Mouse (Mus musculus) midbrain, embryonic 12.5 days (tissue): ENCODE measurements around the gene Rassf6. TPM values are rescaled to one million over a fixed set of nuclear protein-coding genes. Genes with fewer than 3 reads are reported as not detected.

Experiments used
- ATAC-seq: fragments of 200-750 bp; cut with Nextera tagmentation; 2 replicates; pipeline ENCODE4 v1.8.0; 2017; ENCODE audit warnings: low read depth, moderate TSS enrichment, moderate library complexity; ENCODE audit not compliant: low FRiP score
- H3K27ac ChIP-seq: fragments of 300-500 bp; sonication (generic); replicated peaks from 2 replicates; pipeline ENCODE4 v1.5.1; 2016; ENCODE audit warnings: mild to moderate bottlenecking
- H3K27me3 ChIP-seq: fragments of 300-500 bp; sonication (generic); 2 replicates; pipeline ENCODE4 v1.6.1; 2016; ENCODE audit warnings: mild to moderate bottlenecking
- H3K36me3 ChIP-seq: fragments of 300-500 bp; sonication (generic); 2 replicates; pipeline ENCODE4 v1.6.1; 2016
- H3K4me1 ChIP-seq: fragments of 300-500 bp; sonication (generic); 2 replicates; pipeline ENCODE4 v1.6.1; 2016
- H3K4me2 ChIP-seq: fragments of 300-500 bp; sonication (generic); replicated peaks from 2 replicates; pipeline ENCODE4 v1.6.1; 2016; ENCODE audit warnings: mild to moderate bottlenecking, moderate library complexity
- H3K4me3 ChIP-seq: fragments of 300-500 bp; sonication (generic); 2 replicates; pipeline ENCODE4 v1.5.1; 2016; ENCODE audit warnings: mild to moderate bottlenecking
- H3K9ac ChIP-seq: fragments of 300-500 bp; sonication (generic); replicated peaks from 2 replicates; pipeline ENCODE4 v1.6.1; 2016; ENCODE audit warnings: mild to moderate bottlenecking, moderate library complexity
- H3K9me3 ChIP-seq: fragments of 300-500 bp; sonication (generic); 2 replicates; pipeline ENCODE4 v1.6.1; 2016; ENCODE audit warnings: mild to moderate bottlenecking
- WGBS: fragments of 180-500 bp; shearing (Covaris S2); methylation state at CpG from one replicate; pipeline ENCODE4 v1.1.7; 2016; 5-methylcytosine and 5-hydroxymethylcytosine counted together
- polyA plus RNA-seq: library from polyadenylated mRNA; unstranded; fragments of >200 nt; fragmentation: Nextera tagmentation; extraction: Ambion mirVana; gene quantifications from 2 replicates; pipeline ENCODE4 v1.2.1, GENCODE M21; 2016

Gene Rassf6
- polyA plus RNA-seq, 1 experiment from 2014 or later, result 0.29 TPM

DNA sequence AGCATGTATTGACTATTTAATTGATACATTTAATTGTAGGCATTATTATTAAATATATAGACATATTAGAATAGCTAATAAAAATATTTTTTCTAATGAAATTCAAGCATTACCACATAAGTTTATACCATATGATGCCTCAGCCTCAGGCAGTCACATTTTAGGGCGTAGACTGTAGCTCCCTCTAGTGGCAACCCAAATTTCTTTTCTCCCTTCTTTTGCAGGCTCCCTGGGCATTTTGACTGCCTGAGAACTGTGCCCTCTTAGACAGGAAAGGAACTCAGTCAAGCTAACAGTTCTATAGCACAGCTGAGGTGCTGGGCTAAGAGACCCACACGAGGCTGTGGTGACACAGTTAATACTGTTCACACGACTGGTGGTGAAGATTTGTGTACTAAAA, 12.3 kb upstream of the Rassf6 start:
- WGBS, result 8% methylated on average over 3 of the region's 3 CpGs
- ATAC-seq, result 0 out of 2 replicates have a peak, but pooled peaks have one; percentile 32
- Histone ChIP-seq H3K4me2 (no peak overlapping the region), H3K36me3 (no peaks in the 10 kb centered on the region), H3K27ac (no peak overlapping the region), H3K4me3 (no peak overlapping the region), H3K4me1 (no peaks in the 10 kb centered on the region), H3K9ac (no peak overlapping the region), H3K9me3 (no peaks in the 10 kb centered on the region), H3K27me3 (no peaks in the 10 kb centered on the region)

DNA sequence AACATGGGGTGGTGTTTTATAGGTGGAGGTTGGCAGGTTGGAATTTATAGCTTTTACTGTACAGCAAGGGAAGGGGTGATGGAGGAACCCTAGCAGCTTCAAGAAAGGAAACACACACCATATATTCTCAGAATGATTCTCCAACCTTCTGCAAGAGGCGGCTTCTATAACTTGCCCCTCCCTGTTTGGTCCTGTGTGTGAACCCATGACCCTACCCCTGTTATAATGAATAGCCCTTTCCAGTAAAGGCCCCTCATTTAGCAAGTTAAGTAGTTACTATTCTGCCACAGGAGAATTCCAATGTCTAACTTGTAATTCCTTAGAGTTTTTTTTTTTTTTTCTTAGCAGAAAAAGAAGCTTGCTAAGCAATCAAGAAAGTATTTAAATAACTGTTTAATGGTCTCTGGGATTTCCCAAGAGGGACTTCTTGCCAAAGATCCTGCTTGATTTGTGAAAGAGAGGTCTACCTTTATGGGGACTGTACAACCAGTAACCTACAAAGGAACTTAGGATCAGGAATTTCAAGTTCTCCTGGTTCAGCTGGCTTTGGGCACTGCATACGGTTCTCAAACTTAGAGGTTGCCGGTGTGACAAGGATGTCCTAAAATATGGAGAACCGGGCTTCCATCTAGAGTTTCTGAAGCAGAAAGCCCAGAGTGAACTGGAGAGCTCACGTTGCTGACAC, 10.2 kb upstream of the Rassf6 start:
- no peak overlapping the region for H3K9ac ChIP-seq
- no peak overlapping the region for H3K4me2 ChIP-seq
- no peaks in the 10 kb centered on the region for H3K36me3 ChIP-seq
- H3K4me1 ChIP-seq, result no peaks in the 10 kb centered on the region
- H3K27me3 ChIP-seq, result no peaks in the 10 kb centered on the region
- H3K27ac ChIP-seq, result no peak overlapping the region
- no peak overlapping the region for H3K4me3 ChIP-seq
- 84% methylated on average over 5 of the region's 5 CpGs for WGBS
- H3K9me3 ChIP-seq, result no peaks in the 10 kb centered on the region
- no peak for ATAC-seq

DNA sequence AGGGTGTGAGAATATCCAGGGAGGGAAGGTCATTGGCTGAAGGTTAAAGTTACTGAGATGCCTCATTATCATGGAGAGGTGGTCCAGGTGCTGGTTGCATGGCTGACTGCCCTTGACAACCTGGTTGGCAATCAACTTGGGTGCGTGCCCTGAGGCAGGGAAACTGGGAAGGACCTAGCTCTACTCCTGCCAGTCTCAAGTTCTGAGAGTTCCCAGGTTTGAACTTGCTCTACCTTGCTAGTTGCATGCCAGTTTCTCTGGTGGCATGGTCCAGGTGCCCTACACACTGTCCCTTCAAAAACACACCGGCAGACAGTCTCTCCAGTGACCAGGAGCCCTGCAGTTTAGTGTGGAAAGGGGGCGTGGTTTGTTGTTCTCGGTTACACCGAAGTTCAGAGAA, 7.0 kb upstream of the Rassf6 start:
- no peak for ATAC-seq
- H3K9ac ChIP-seq, result no peak overlapping the region
- H3K9me3 ChIP-seq, result no peaks in the 10 kb centered on the region
- H3K4me1 ChIP-seq, result no peaks in the 10 kb centered on the region
- no peaks in the 10 kb centered on the region for H3K27me3 ChIP-seq
- no peak overlapping the region for H3K27ac ChIP-seq
- H3K4me3 ChIP-seq, result no peak overlapping the region
- H3K36me3 ChIP-seq, result no peaks in the 10 kb centered on the region
- no peak overlapping the region for H3K4me2 ChIP-seq
- WGBS, result 84% methylated on average over 5 of the region's 5 CpGs

DNA sequence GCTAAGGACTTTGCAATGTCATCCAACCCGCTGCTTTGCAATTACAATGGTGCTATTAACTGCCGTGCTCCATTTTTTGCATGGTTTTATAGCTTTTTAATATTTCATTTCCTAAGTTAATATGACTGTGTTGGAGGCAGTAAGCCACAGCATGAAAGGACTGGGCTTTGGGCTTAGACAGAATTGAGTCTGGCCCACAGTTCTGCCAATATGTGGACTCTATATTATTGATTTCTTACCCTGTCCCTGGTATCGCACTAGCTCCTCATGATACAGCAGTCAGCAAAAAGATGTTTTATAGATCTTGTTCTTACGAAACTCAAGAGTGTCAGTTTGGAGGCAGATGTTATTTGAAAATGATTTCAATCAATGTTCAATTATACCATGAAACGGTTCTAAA, 5.9 kb upstream of the Rassf6 start:
- ATAC-seq, result no peak
- no peak overlapping the region for H3K4me2 ChIP-seq
- H3K27ac ChIP-seq, result no peak overlapping the region
- WGBS, result 94% methylated on average over 5 of the region's 5 CpGs
- H3K9ac ChIP-seq, result no peak overlapping the region
- H3K4me3 ChIP-seq, result no peak overlapping the region
- H3K36me3 ChIP-seq, result no peaks in the 10 kb centered on the region
- H3K4me1 ChIP-seq, result no peaks in the 10 kb centered on the region
- H3K9me3 ChIP-seq, result no peaks in the 10 kb centered on the region
- H3K27me3 ChIP-seq, result no peaks in the 10 kb centered on the region

DNA sequence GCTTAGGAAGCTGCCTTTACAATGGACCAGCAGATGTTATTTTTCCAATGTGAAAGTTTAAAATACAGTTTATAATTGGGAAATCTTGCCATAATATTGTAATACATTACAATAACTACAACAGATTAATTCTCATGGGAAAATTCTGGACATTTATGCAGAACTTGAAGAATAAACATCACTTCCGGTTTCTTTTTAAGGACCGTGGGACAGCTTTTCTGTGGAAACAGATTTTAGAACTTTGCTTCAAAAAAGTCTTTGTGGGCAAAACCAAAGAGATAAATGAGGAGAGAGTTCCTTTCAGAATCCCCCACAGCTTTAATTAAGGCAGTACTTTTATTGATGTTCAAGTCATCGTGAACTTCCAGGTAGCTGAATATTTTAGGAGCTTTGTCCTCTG, 5.1 kb upstream of the Rassf6 start:
- 0 out of 2 replicates have a peak, but pooled peaks cover under 1% of the 10 kb centered on the region for H3K27me3 ChIP-seq
- no peak overlapping the region for H3K27ac ChIP-seq
- no peaks in the 10 kb centered on the region for H3K36me3 ChIP-seq
- no peak overlapping the region for H3K4me3 ChIP-seq
- 82% methylated on average over 3 of the region's 3 CpGs for WGBS
- H3K4me1 ChIP-seq, result peaks cover 1% of the 10 kb centered on the region; the same call in 1 of the 2 replicates
- H3K9ac ChIP-seq, result no peak overlapping the region
- no peak overlapping the region for H3K4me2 ChIP-seq
- H3K9me3 ChIP-seq, result no peaks in the 10 kb centered on the region
- ATAC-seq, result no peak

DNA sequence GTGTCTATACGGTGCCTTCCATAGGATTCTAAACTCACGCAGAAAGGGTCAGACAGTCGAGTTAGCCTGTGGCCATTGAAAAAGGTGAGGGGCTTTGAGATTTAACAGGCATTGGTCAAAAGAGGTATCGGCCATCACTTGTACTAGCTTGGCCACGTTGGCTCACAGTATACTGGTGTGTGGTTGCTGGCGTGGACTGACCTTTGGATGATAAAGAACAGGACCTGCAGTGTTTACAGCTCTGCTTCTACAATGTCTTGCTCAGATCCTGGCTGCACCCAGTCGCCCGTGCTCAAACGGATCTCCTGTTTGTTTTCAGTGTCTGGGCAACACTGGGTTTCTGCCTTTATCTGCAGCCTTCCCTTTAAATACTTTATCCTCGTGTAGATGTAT, 757 bp upstream of the Rassf6 start:
- Histone ChIP-seq H3K4me2 (no peak overlapping the region), H3K4me1 (peaks cover 7% of the 10 kb centered on the region; the same call in 1 of the 2 replicates), H3K36me3 (no peaks in the 10 kb centered on the region), H3K9me3 (no peaks in the 10 kb centered on the region), H3K27me3 (0 out of 2 replicates have a peak, but pooled peaks cover 4% of the 10 kb centered on the region), H3K4me3 (no peak overlapping the region), H3K27ac (no peak overlapping the region), H3K9ac (no peak overlapping the region)
- no peak for ATAC-seq
- 77% methylated on average over 10 of the region's 10 CpGs for WGBS

DNA sequence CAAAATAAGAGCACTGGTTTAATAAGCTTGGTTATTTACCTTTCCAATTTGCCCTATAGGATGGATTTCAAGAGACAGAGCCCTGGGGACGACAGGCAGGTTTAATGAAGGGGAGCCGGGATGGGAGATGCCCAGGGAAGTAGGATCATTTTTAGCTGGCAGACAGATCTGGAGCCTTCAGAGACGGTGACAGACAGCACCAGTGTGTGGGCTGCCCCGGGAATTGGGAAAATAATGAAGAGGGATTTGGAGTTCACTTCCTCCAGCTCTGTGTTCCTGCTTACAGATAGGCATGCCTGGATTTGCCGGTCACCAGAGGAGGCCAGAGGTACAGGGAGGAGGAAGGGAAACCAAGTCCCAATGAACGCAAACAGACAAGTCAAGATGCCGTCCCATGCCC, 5.6 kb downstream of the Rassf6 start:
- no peaks in the 10 kb centered on the region for H3K9me3 ChIP-seq
- H3K27ac ChIP-seq, result no peak overlapping the region
- no peak overlapping the region for H3K4me3 ChIP-seq
- 75% methylated on average over 7 of the region's 7 CpGs for WGBS
- no peak for ATAC-seq
- no peaks in the 10 kb centered on the region for H3K27me3 ChIP-seq
- no peaks in the 10 kb centered on the region for H3K4me1 ChIP-seq
- no peak overlapping the region for H3K9ac ChIP-seq
- no peak overlapping the region for H3K4me2 ChIP-seq
- H3K36me3 ChIP-seq, result no peaks in the 10 kb centered on the region

DNA sequence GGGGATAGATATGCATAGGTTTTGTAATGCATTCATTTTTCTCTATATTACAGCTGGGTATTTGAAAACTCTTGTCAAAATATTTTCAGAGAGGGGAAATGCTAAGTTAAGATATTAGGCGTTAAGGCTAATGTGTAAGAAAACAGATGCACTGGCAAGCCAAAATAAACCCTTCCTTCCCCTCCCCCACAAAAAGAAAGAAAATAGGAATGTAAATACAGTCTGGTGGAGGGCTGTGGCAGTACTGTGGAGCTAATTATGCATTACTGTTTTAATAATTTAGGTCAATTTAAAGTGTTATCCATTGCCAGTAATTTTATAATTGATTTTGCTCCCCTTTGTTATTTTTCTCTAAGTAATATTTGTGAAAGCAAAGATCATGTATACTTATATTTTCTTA, 11.9 kb downstream of the Rassf6 start:
- no peaks in the 10 kb centered on the region for H3K36me3 ChIP-seq
- no peak overlapping the region for H3K27ac ChIP-seq
- no peak overlapping the region for H3K4me3 ChIP-seq
- no peak overlapping the region for H3K9ac ChIP-seq
- no peaks in the 10 kb centered on the region for H3K4me1 ChIP-seq
- no peak overlapping the region for H3K4me2 ChIP-seq
- no peak for ATAC-seq
- 85% methylated on average over 1 of the region's 1 CpGs for WGBS
- no peaks in the 10 kb centered on the region for H3K9me3 ChIP-seq
- H3K27me3 ChIP-seq, result no peaks in the 10 kb centered on the region

DNA sequence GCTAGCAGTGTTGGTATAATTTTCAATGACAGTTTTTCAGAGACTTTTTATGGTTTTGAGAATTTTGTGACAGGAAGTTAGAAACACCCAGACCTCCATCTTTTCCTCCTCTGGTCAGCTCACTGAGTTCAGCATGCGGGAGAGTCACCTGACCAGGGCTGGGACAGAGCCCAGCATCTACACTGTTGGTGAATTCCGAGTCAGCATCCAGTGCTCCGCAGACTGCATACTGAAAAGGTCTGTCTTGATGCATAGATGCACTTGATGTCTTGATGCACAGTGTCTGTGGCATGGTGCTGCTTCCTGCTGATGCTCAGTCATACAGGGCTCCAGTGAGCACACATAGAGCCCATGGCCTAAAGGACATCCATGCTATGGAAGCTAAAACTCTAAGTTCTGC, 12.4 kb downstream of the Rassf6 start:
- Histone ChIP-seq H3K4me3 (no peak overlapping the region), H3K27me3 (no peaks in the 10 kb centered on the region), H3K9ac (no peak overlapping the region), H3K4me1 (no peaks in the 10 kb centered on the region), H3K4me2 (no peak overlapping the region), H3K27ac (no peak overlapping the region), H3K9me3 (no peaks in the 10 kb centered on the region), H3K36me3 (no peaks in the 10 kb centered on the region)
- 87% methylated on average over 3 of the region's 3 CpGs for WGBS
- ATAC-seq, result no peak

DNA sequence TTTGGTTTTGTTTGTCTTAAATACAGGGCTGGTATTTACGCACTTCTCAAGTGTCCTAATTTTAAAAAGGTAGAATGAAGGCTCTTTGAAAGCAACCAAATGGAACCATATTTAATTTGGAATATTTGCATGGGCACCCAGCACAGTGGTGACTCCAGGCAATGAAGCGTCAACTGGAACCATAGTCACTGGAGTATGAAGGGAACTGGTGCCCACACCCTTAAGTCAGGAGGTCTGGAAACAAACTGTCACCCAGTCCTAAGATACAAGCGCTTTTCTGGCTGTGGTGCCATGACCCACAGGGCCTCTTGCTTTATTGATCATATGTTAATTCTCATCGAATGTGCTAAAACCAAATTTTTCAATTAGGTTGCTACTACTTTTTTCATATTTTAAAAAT, 13.0 kb downstream of the Rassf6 start:
- ATAC-seq, result no peak

DNA sequence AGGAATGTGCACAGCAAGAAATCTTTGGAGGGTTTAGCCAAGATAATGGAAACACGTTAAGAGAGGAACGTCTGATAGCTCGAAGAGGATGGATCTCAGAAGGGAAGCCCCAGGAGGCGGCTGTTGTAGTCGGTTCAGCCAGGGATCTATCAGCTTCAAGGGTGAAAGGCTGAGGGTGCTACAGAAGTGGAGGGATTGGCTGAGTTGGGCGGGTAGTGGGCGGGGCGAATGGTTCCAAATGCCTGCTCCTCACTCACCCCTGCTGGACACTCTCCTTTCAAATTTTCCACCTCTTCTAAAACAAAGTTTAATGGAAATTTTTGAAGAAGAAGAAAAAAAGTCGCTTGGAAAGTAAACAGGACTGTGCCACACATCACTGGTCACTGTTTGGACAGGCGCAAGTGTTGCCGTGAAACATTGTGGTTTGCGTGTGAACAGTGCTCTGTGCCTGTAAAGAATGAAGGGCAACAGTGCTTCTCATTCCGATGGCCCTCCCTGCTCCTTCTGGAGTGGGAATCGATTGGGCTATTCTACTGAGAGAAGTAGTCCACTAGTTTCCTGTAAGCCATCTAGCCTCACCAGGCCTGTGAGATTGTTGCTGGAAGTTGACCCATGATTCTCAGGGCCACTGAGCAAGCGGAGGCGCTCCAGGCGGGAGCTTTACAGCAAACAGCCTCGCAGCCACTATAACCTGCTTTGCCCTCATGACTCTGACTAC, 15.6 kb downstream of the Rassf6 start:
- Histone ChIP-seq H3K36me3 (no peaks in the 10 kb centered on the region), H3K4me3 (no peak overlapping the region), H3K27ac (no peak overlapping the region), H3K9ac (no peak overlapping the region), H3K27me3 (no peaks in the 10 kb centered on the region), H3K4me1 (no peaks in the 10 kb centered on the region), H3K9me3 (no peaks in the 10 kb centered on the region), H3K4me2 (no peak overlapping the region)
- no peak for ATAC-seq
- WGBS, result 77% methylated on average over 18 of the region's 18 CpGs

More for the DNA sequence above, 13.0 kb downstream of the Rassf6 start:
- Histone ChIP-seq H3K9me3 (no peaks in the 10 kb centered on the region), H3K4me1 (no peaks in the 10 kb centered on the region), H3K4me2 (no peak overlapping the region), H3K4me3 (no peak overlapping the region), H3K9ac (no peak overlapping the region), H3K27me3 (no peaks in the 10 kb centered on the region), H3K27ac (no peak overlapping the region), H3K36me3 (no peaks in the 10 kb centered on the region)
- WGBS, result 93% methylated on average over 4 of the region's 4 CpGs

DNA sequence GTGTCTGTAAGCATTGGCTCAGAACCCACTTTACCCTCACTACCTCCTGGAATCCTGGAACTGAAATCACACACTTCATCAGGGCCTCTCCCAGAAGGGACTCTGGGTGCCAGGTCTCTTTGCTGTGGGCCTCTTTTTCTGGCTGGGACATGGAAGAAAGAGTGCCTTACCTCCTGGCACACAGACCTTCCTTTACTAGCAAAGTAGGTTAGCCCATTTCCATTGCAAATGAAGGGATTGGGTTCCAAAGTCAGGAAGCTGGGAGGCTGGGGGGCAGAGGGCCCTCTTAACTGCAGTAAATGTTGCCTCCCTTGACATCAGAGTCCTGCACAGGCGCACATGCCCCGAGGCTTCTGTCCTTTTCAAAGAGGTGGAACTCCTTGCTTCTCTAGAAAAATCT, 17.2 kb downstream of the Rassf6 start:
- H3K9ac ChIP-seq, result no peak overlapping the region
- WGBS, result 84% methylated on average over 2 of the region's 2 CpGs
- H3K4me2 ChIP-seq, result no peak overlapping the region
- H3K27ac ChIP-seq, result no peak overlapping the region
- no peaks in the 10 kb centered on the region for H3K4me1 ChIP-seq
- H3K27me3 ChIP-seq, result no peaks in the 10 kb centered on the region
- H3K36me3 ChIP-seq, result no peaks in the 10 kb centered on the region
- no peaks in the 10 kb centered on the region for H3K9me3 ChIP-seq
- no peak for ATAC-seq
- H3K4me3 ChIP-seq, result no peak overlapping the region
